Mouse (Mus musculus): Measurements from ENCODE around the gene Tnrc18.
A peak's percentile ranks its signal among the peaks of the same experiment; 100 is the strongest.

DNA sequence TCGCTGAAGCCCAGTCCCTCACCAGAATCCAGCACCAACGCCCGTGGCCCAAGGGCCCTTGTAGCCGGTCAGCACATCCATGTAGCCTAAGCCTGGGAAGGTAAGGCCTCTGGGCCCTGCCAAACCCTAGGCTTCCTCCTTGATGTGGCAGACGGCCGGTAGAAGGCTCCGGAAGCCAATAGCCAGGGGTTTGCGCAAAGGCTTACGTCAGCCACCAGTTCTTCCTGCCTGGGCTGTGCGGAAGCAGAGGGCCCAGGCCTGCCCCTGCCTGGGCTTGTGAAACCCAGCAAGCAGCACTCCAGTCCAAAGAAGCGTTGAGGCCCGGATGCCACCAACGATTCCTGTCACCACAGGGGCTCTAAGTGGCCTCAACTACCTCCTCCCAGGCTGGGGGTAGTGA lies 22.9 kb downstream of the Tnrc18 start:
- TF ChIP-seq CTCF (IDR thresholded peaks at IDR 0.05; ENCODE audit: control insufficient read depth, insufficient read depth, low read length) (no peak), POLR2A (IDR thresholded peaks at IDR 0.05; ENCODE audit: borderline replicate concordance, control insufficient read depth, low read depth, low read length) (peak; percentile 66; the same call in 1 of the 2 replicates)

All from bone marrow, adult 2 months (tissue).